Mouse (Mus musculus) liver, adult 2 months (tissue): ENCODE data around the gene Gm45753.

Experiments
- CTCF ChIP-seq: fragments of 200-500 bp; IDR thresholded peaks from 2 replicates; pipeline ENCODE4 v1.5.1; 2011; ENCODE audit warnings: low read depth, low read length, control low read depth
- POLR2A ChIP-seq: fragments of 200-500 bp; IDR thresholded peaks from 2 replicates; pipeline ENCODE4 v1.6.1; 2011; ENCODE audit warnings: low read length, control low read depth; ENCODE audit not compliant: insufficient read depth; ENCODE audit errors: extremely low read depth

DNA sequence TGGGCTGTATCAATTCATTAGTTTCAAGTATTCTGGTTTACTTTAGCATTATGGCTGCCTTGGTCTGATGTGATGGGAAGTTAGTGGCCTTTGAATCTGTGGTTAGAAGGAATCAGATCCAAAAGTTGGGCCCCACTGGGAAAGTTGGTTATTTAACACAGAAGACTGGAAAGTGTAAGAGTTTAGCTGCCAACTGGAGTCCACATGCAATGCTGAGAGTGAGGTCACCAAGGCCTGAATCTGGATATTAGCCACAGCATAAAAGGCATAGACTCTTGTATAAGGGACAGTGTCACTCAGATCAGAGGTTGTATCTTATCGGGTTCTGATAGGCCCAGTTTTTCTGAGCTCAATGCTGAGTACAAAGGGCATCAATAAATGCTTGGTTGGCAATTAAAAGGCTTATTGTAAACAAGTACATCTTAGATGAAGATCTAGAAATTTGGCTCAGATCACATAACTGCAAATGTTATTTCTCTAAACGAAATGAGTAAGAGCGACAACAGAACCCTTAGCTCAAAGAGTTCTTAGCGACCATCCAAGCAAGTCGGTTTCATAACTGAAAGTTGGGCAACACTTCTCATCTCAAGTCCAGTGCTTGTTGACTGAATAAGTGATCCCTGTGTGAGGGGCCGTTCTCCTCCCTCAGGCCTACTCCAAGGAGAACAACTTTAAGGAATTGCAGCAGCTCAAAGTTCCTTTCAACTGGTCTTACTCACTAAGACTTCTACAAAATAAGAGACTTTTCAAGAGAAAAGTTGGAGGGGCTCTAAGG lies 21.1 kb upstream of the Gm45753 start:
- TF ChIP-seq CTCF (no peak), POLR2A (no peak)
